Mouse (Mus musculus) megakaryocyte, embryonic 14.5 days (primary cell): ENCODE measurements around the gene Rbms1.

Experiments
- FLI1 ChIP-seq: IDR thresholded peaks from 2 replicates; pipeline ENCODE4 v1.6.1; 2012; ENCODE audit warnings: low read length, inconsistent platforms, mixed read lengths
- GATA1 ChIP-seq: IDR thresholded peaks from 3 replicates; pipeline ENCODE4 v1.6.1; 2012; ENCODE audit warnings: mixed read lengths, low read length, inconsistent platforms, borderline replicate concordance

DNA sequence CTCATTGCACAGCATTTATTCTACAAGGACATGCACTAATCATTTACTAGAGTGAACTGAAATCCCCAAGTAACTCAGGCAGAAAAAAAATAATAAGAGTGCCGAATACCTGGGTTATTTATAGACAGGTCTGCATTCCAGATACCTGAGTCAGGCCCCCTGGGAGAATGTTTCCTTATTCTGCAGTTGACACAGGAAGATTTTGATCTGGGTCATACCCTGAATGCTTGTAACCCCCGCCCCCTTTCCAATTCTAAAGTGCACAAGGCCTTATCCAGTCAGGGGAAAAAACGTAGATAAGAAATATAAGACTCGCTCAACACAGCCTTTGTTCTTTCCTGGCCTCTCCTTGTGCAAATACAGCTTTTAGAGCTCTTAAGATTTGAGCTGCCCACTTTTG is 259.7 kb downstream of the Rbms1 start:
- TF ChIP-seq FLI1 = no peak
- no peak for TF ChIP-seq GATA1
